Mouse (Mus musculus): ENCODE data around the gene Abcc1. TPM values are rescaled to one million over a fixed set of nuclear protein-coding genes. Genes with fewer than 3 reads are reported as not detected.

Gene Abcc1
- total RNA-seq, 2 experiments from 2014 or later = 13.4 to 16.9 TPM

DNA sequence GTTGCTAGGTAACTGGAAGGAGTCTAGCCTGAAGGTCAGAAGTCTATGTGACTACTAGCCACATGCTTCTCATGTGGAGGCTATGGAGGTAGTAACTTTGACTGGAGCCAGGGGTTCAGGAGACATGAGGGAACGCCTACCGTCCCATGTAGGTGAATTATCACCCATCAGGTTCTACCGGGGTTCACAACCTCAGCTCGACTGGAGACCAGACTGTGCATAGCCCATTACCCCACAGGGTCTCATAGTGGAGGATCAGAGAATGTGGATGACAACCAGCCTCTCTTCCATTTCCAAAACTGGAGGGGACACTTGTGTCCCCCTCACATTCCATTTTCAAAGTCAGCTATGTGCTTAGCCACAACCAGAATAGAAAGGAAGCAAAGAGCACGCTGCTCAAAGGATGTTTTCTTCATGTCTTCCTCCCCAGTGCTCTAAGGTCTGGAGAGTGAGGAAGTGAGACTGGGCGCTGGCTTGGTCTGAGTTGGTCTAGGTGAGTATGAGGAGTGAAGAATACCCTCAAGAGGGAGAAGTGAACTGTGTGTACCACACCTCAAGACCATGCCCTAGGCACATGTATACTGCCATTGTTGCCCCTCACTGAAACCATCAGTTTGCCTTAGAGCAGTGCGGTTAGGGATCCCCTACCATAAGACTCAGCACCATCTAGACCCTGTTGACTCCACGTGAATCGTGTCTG, 115.5 kb downstream of the Abcc1 start:
- no peak for DNase-seq (ENCODE audit: low spot score in 2 of 2)
- intact Hi-C loops (cut with DNase I) = no loop called here

DNA sequence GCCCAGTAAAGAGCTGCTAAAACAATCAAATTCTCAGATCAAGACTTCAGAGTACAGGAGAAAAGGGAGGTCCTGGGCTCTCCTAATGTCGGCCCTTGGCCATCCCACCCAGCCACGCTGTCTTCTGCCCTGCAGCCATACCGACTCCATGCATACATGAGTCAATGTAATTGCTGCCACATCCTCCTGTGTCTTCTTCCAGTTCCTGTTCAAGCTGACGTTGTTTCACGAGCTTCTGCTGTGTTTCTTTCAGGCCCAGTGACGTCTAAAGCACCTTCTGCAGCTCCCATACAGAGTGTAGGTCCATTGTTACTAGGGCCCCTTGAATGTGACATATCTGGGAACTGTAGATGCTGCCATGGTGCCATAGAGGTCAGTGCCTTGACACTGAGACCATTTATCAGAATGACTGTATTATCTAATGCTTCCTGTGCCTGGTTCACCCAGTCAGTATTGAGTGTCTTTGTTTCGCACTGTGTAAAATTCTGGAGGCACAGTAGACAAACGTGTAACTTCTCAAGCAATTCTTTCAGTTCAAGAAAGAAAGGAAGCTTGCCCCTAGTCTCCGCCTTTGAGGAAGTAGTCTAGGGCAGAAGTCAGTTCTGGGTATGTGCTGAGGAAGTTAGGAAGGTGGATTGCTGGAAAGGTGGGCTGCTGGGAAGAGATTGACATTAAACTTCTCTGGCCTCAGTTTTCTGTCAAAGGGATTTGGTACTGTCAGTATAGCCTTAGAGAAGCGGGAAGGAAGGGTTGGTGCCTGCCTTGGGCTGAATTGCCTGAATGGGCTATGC, 116.3 kb downstream of the Abcc1 start:
- DNase-seq (ENCODE audit: low spot score in 2 of 2) = no peak
- intact Hi-C loops (cut with DNase I) = no loop called here

DNA sequence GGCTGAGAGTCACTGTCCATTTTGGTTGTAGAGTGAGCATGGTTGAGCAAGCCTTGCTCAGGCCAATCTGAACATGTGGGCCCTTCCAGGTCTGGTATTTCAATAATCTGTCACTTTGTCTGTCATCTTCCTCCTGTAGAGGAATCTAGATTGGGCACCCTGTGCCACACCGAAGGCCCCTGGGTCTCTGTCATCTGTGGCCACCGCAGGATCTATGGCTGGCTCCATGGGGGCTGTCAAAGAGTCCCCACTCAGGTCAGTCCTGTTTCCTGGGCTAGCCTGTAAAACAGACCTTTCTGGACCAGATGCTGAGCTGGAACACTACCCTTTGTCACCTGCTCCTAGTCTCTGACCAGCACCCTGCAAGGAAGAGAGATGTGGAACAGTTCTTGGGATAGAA, 118.3 kb downstream of the Abcc1 start:
- DNase-seq (ENCODE audit: low spot score in 2 of 2) = no peak
- intact Hi-C loops (cut with DNase I) = no loop called here

DNA sequence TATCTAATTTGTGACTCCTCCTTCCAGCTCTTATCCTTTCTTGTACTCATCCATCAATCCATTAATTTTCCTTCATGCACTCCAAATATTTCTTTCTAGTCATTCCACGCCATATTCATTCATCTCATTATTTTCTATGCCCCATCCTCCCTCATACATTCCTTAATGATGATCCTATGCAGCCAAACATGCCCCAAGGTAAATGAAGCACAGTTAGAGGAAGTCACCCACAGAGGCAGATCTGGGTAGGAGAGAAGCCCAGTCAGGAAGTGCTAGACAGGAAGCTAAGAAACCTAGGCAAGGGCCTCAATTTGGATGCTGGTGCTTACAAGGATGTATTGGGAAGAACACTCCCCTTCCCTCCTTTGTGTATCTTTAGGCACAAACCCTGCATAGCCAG, 121.9 kb downstream of the Abcc1 start:
- DNase-seq (ENCODE audit: low spot score in 2 of 2) = no peak
- intact Hi-C loops (cut with DNase I) = no loop called here

DNA sequence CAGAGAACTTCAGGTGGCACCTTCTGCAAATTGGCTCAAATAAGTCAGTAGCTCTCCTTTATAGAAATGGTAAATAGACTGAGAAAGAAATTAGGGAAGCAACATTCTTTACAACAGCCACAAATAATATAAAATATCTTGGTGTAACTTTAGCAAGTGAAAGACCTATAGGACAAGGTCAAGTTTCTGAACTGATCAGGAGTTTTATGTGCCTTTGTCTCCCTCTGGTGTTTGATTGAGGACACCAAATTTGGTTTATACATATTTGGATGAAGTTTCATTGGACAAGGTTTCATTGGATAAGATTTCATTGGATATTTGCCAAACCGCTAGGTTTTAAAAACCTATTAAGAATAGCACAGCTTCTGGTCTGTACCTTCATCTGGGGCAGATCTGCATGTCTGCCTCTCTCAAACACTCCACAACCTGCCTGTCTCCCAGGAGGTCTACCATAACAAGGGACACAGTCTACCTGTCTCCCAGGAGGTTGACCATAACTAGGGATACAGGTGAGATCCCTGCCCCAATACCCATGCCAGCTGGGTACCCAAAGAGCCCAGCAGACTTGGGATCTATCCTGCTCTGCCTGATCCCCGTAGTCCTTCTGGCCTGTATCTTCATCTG, 132.2 kb downstream of the Abcc1 start:
- no peak for DNase-seq (ENCODE audit: low spot score in 2 of 2)
- intact Hi-C loops (cut with DNase I) = loop anchor here (1.0 kb wide), 1 partner anchor 256 kb away; no protein-coding TSS in a partner anchor

DNA sequence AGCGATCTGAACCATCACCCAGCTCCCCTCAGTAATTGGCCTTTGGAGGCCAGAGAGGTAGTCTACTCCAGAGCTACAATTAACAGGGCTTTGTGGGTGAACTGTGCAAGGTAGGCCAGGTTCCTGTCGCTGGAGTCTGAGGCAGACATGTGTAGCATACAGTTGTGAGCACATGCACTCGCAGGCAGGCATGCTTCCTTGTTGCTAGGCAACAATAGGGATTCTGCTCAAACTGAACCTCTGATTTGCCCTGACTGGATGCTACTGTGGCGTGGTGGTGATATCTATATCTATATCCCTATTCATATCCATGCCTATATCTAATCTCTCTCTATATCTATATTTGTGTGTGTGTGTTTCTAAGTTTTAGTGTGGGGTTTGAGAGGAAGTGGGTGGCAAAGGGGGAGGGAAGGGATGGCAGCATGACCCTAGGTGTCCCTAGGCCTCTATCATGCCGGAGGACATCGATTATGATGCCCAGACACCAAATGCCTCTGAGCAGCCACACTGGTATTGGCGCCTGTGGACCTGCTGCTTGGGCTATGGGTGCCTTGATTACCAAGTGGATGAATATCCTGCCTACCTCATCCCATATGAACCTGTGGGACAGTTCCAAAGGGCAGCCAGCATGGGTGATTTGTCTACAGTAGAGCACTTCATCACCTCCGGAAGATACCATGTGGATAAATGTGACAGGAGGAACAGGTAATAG, 140.4 kb downstream of the Abcc1 start:
- intact Hi-C loops (cut with DNase I) = no loop called here
- DNase-seq (ENCODE audit: low spot score in 2 of 2) = no peak

DNA sequence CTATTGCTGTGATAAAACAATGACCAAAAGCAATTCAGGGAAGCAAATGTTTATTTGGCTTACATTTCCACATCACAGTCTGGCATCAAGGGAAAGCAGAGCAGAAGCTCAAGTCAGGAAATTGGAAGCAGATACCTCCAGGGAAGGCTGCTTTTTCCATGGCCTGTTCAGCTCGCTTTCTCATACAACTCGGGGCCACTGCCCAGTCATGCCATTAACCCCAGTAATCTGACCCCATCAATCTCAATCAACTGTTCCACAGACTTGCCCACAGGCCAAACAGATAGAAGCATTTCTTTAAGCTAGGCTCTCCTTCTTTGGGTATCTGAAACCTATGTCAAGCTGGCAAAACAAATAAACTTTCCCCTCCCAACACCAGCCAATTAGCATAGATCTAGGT, 145.1 kb downstream of the Abcc1 start:
- intact Hi-C loops (cut with DNase I) = no loop called here
- DNase-seq (ENCODE audit: low spot score in 2 of 2) = no peak

Other genes starting within 250 kb of the Abcc1 start
- 10 to 100 TPM; 18.8 to 20.9 TPM for gene Nde1, start 198.3 kb upstream of the Abcc1 start, total RNA-seq (2021)
- 100 to 1,000 TPM; 139 to 148 TPM for gene Marf1, start 198.2 kb upstream of the Abcc1 start, total RNA-seq (2021)
- 1 to 10 TPM; 4.1 to 6.7 TPM for gene Myh11, start 70.2 kb upstream of the Abcc1 start, total RNA-seq (2021)
- 10 to 100 TPM; 51.6 to 54.0 TPM for gene Fopnl, start 44.2 kb upstream of the Abcc1 start, total RNA-seq (2021)
- not detected for gene A630010A05Rik, start 200.8 kb downstream of the Abcc1 start, total RNA-seq (2021)

Measured in left cerebral cortex, postnatal 36 days (tissue).